Mouse (Mus musculus) bone marrow macrophage, adult 2 months (primary cell): ENCODE data around the gene Pik3ip1.

Experiments
- CTCF ChIP-seq: IDR thresholded peaks from 2 replicates; pipeline ENCODE4 v1.5.1; 2012; ENCODE audit warnings: low read depth, mild to moderate bottlenecking, low read length, moderate library complexity
- POLR2A ChIP-seq: IDR thresholded peaks from 2 replicates; pipeline ENCODE4 v1.6.1; 2012; ENCODE audit warnings: mild to moderate bottlenecking, low read depth, low read length, borderline replicate concordance

DNA sequence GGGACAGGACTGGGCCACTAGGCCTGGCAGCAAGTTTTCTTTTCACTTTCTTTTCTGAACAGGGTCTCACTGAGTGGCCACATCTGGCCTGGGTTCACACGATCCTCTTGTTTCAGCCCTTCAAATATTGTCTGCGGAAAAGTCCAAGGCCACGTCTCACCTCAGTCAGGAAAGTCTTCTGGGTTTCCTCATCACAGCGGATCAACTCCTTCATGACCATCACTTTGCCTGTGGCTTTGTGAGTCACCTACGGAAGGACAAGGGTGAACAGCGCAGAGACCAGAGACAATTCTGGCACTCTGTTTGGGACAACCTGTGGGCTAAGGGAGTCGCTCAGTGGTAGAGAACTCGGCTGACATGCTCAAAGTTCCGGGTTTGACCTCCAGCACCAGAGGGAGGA is 21.9 kb downstream of the Pik3ip1 start:
- TF ChIP-seq CTCF (no peak), POLR2A (no peak)
